Mouse (Mus musculus) brain, embryonic 18.5 days (tissue): ENCODE results near the gene Foxo3.

ENCODE experiments used
- DNase-seq: peaks from one replicate; pipeline ENCODE4 v3.0.0-alpha.2; 2012; ENCODE audit warnings: low read depth, low spot score

The Foxo3 gene

GRCm38 (mm10) chr10:42276507-42277345 lies at the start of gene Foxo3:
TSS of gene Foxo3 (minus strand) at chr10:42276755.
- DNase-seq = peak; percentile 86

- DNase-seq = no peak
Observed at GRCm38 (mm10) chr10:42325305-42325704, 48.8 kb upstream of the Foxo3 start.

GRCm38 (mm10) chr10:42323978-42324377 lies 47.4 kb upstream of the Foxo3 start:
- no peak for DNase-seq

GRCm38 (mm10) chr10:42313222-42313786 lies 36.7 kb upstream of the Foxo3 start:
- DNase-seq = no peak

GRCm38 (mm10) chr10:42312557-42312956 lies 36.0 kb upstream of the Foxo3 start:
- no peak for DNase-seq

GRCm38 (mm10) chr10:42308687-42308987 lies 32.1 kb upstream of the Foxo3 start:
- DNase-seq = no peak

GRCm38 (mm10) chr10:42307980-42308686 lies 31.6 kb upstream of the Foxo3 start:
- DNase-seq = peak; percentile 58

- no peak for DNase-seq
Observed at GRCm38 (mm10) chr10:42306422-42306821, 29.9 kb upstream of the Foxo3 start.

GRCm38 (mm10) chr10:42300805-42301204 lies 24.2 kb upstream of the Foxo3 start:
- no peak for DNase-seq

GRCm38 (mm10) chr10:42299967-42300366 lies 23.4 kb upstream of the Foxo3 start:
- DNase-seq = no peak

- DNase-seq = no peak
Observed at GRCm38 (mm10) chr10:42299426-42299825, 22.9 kb upstream of the Foxo3 start.

- DNase-seq = no peak
Observed at GRCm38 (mm10) chr10:42297954-42298353, 21.4 kb upstream of the Foxo3 start.

GRCm38 (mm10) chr10:42297109-42297508 lies 20.6 kb upstream of the Foxo3 start:
- no peak for DNase-seq

GRCm38 (mm10) chr10:42296559-42296958 lies 20.0 kb upstream of the Foxo3 start:
- no peak for DNase-seq

GRCm38 (mm10) chr10:42295028-42295427 lies 18.5 kb upstream of the Foxo3 start:
- DNase-seq = peak; percentile 69

GRCm38 (mm10) chr10:42294392-42294791 lies 17.8 kb upstream of the Foxo3 start:
- DNase-seq = no peak

GRCm38 (mm10) chr10:42293877-42294276 lies 17.3 kb upstream of the Foxo3 start:
- no peak for DNase-seq

- DNase-seq = no peak
Observed at GRCm38 (mm10) chr10:42291360-42291759, 14.8 kb upstream of the Foxo3 start.

- DNase-seq = no peak
Observed at GRCm38 (mm10) chr10:42287666-42288065, 11.1 kb upstream of the Foxo3 start.

- DNase-seq = no peak
Observed at GRCm38 (mm10) chr10:42278307-42278850, 1.8 kb upstream of the Foxo3 start.

GRCm38 (mm10) chr10:42277476-42278306 lies 1.1 kb upstream of the Foxo3 start:
- DNase-seq = peak; percentile 99
